Mouse (Mus musculus): ENCODE measurements around the gene Myom1.

DNA sequence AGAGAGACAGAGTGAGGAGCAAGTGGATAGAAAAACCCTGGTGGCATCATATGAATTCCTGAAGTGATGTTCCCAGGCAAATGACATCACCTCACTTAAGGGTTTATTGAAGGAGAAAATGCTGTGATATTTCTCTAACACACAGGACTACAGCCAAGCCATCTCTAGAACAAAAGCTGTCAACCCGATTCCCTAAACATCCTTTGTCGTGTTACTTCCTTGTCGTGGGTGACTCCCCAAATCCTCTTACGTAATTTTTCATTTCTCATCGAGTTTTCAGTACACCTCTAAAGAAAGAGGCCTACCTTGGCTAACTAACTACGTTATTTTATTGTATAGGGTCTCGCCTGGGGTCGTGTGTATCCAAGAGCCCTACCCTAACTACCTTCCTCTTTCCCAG lies 13.0 kb upstream of the Myom1 start:
- TF ChIP-seq TAL1 (IDR thresholded peaks at IDR 0.05; ENCODE audit: low read length): no peak
- no peak for TF ChIP-seq GATA1 (IDR thresholded peaks at IDR 0.05; ENCODE audit: low read length)

Measured in erythroblast, embryonic 14.5 days (primary cell).